13 mouse cellular contexts compared by ENCODE assay signal in the genomic region with DNA sequence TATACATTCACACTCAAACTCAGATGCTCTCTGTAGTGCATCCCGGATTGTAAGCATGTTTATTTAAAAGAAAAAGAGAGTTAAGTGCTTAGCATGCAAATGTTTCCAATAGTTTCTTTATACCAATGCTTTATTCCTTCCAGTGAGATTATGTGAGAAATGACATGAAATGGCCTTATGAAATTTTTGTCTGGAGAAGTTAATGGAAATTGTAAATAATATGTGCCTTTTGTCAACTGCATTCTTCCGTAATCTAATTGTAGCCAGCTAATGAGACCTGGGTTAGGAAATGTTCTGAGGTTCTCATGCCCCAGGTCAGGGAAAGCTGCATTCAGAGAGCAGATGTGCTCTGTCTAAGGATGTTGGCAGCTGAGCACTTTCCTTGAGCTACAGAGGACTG.
"Had no signal": no experiment of that assay in that cellular context is flagged by ENCODE, and none has a peak within 500 bp of the region (broad histone marks: within the 10 kb centered on the region; RNA-seq: fewer than 3 reads in every experiment).

No protein-coding gene starts in this region.

- H3K27ac ChIP-seq: hindbrain, embryonic 10.5 days; hindbrain, embryonic 14.5 days; intestine, embryonic 15.5 days; layer of hippocampus, adult 2 months; limb, embryonic 12.5 days; midbrain, embryonic 10.5 days; midbrain, embryonic 15.5 days; neural tube, embryonic 12.5 days had no signal

- ATAC-seq: intestine, embryonic 15.5 days; midbrain, embryonic 15.5 days had no signal

- H3K27me3 ChIP-seq: intestine, embryonic 15.5 days; limb, embryonic 12.5 days; midbrain, embryonic 15.5 days; neural tube, embryonic 12.5 days had no signal

- H3K9ac ChIP-seq: hindbrain, embryonic 14.5 days; intestine, embryonic 15.5 days; limb, embryonic 12.5 days; midbrain, embryonic 15.5 days; neural tube, embryonic 12.5 days had no signal

- H3K4me2 ChIP-seq: hindbrain, embryonic 14.5 days; intestine, embryonic 15.5 days; limb, embryonic 12.5 days; midbrain, embryonic 15.5 days; neural tube, embryonic 12.5 days had no signal

- DNase-seq: kidney, adult 8-10 months; kidney, postnatal 36 days; liver; right cerebral cortex, postnatal 14 days; thymus, postnatal 36 days had no signal

- H3K4me3 ChIP-seq: hindbrain, embryonic 10.5 days; intestine, embryonic 15.5 days; layer of hippocampus, adult 2 months; limb, embryonic 12.5 days; midbrain, embryonic 10.5 days; midbrain, embryonic 15.5 days; neural tube, embryonic 12.5 days had no signal

- H3K9me3 ChIP-seq: hindbrain, embryonic 10.5 days; intestine, embryonic 15.5 days; limb, embryonic 12.5 days; midbrain, embryonic 10.5 days; midbrain, embryonic 15.5 days; neural tube, embryonic 12.5 days had no signal

- H3K4me1 ChIP-seq: hindbrain, embryonic 10.5 days; limb, embryonic 12.5 days; midbrain, embryonic 10.5 days; midbrain, embryonic 15.5 days; neural tube, embryonic 12.5 days had no signal

- H3K36me3 ChIP-seq: hindbrain, embryonic 10.5 days; intestine, embryonic 15.5 days; limb, embryonic 12.5 days; midbrain, embryonic 10.5 days; midbrain, embryonic 15.5 days; neural tube, embryonic 12.5 days had no signal
